Mouse (Mus musculus): ENCODE measurements around the gene Nadk2.

DNA sequence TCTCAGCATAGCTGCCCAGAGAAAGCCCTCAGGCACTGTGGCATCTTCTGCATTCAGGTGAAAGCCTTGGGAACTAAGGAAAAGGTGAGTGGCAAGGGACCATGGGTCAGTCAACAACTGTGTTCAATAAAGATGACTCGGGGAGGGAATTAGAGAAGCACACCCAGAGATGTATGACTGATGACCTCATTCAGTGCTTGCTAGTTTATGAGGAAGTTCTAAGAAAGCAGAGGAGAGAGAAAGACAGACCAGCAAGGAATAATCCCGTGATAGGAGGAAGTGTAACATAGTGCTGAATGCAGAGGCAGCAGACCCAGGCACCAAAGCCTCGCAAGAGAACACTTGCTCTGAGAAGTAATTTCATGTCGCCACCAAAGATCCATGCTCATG is 60.4 kb downstream of the Nadk2 start:
- TF ChIP-seq CTCF (IDR thresholded peaks at IDR 0.05) (no peak), POLR2A (IDR thresholded peaks at IDR 0.05; ENCODE audit: insufficient read depth, low read depth, low read length) (no peak)

Measured in heart, adult 2 months (tissue).